Mouse (Mus musculus) cerebellum, adult 2 months (tissue): ENCODE measurements around the gene Vmn1r202. TPM values are rescaled to one million over a fixed set of nuclear protein-coding genes. Genes with fewer than 3 reads are reported as not detected.
"Not testable (repeated sequence)": the region's sequence is repeated elsewhere in the genome, so short reads cannot be mapped to it uniquely, and the experiment has no call there.

Experiments
- DNase-seq, 2 experiments: peaks; one replicate each; pipeline ENCODE4 v3.0.0; 2021
- H3K27ac ChIP-seq: fragments of 200-500 bp; 2 replicates; pipeline ENCODE4 v1.5.1; 2012; ENCODE audit warnings: low read length, control low read depth, inconsistent platforms; ENCODE audit not compliant: insufficient read depth
- H3K27me3 ChIP-seq: fragments of 200-500 bp; 2 replicates; pipeline ENCODE4 v1.6.1; 2012; ENCODE audit warnings: inconsistent platforms, mild to moderate bottlenecking, low read length, moderate library complexity; ENCODE audit not compliant: control insufficient read depth, insufficient read depth
- H3K4me1 ChIP-seq: fragments of 200-500 bp; 2 replicates; pipeline ENCODE4 v1.6.1; 2011; ENCODE audit warnings: low read length; ENCODE audit not compliant: control insufficient read depth, insufficient read depth
- H3K4me3 ChIP-seq: fragments of 200-500 bp; replicated peaks from 2 replicates; pipeline ENCODE3; 2011; ENCODE audit warnings: mild to moderate bottlenecking, low read depth, low read length, control low read depth; ENCODE audit not compliant: insufficient read depth
- CTCF ChIP-seq: fragments of 200-500 bp; IDR thresholded peaks from 2 replicates; pipeline ENCODE4 v1.5.1; 2011; ENCODE audit warnings: low read depth, mild to moderate bottlenecking, control low read depth, low read length, moderate library complexity, borderline replicate concordance; ENCODE audit not compliant: insufficient read depth
- POLR2A ChIP-seq: fragments of 200-500 bp; IDR thresholded peaks from 2 replicates; pipeline ENCODE4 v1.6.1; 2011; ENCODE audit warnings: low read length, control low read depth, borderline replicate concordance; ENCODE audit not compliant: insufficient read depth
- WGBS: fragments of 180-500 bp; shearing (Covaris S2); methylation state at CpG from one replicate; pipeline ENCODE4 v1.1.7; 2018; 5-methylcytosine and 5-hydroxymethylcytosine counted together
- polyA plus RNA-seq: library from polyadenylated mRNA; depleted of rRNA; stranded (reverse); fragments of >200 nt; gene quantifications from 2 replicates; pipeline ENCODE4 v1.2.3, GENCODE M21; 2012; rRNA removed

Gene Vmn1r202
- polyA plus RNA-seq: 0.03 TPM in 1 of 2 replicates, not detected in the other

GRCm38 (mm10) chr13:22505281-22505680 lies at the start of gene Vmn1r202:
Vmn1r202 (minus strand) TSS chr13:22505381.
- Histone ChIP-seq H3K4me1 (no peaks in the 10 kb centered on the region), H3K27me3 (no peaks in the 10 kb centered on the region), H3K27ac (no peak within 1 kb of the TSS), H3K4me3 (no peak within 1 kb of the TSS)
- TF ChIP-seq POLR2A (no peak), CTCF (no peak)
- DNase-seq: no peak

DNA sequence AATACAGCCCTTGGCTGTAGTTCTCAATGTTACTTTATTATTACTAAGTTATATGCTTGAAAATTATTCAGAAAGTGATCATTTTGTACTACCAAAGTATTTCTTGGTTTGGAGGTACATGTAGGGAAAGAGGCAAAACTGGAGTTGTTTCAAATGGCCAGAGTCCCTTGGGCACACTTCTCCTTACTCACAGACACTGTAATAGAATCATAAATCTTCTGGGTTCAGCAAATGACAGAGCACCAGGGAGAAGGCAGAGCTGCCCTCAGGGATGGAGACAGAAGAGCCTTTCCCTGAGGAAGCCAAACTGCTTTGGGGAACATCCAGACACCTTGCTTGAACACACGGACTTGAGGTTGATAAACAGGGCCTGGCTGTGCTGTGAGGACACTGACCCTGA lies 47.7 kb upstream of the Vmn1r202 start, which contains the start of gene Vmn1r204:
Vmn1r204 (plus strand) TSS at position 301 of the 400 bp plus-strand sequence.
- not testable (repeated sequence) for H3K4me3 ChIP-seq, DNase-seq, H3K27ac ChIP-seq, H3K4me1 ChIP-seq, H3K27me3 ChIP-seq
- 63% methylated on average over 1 of the region's 1 CpGs for WGBS

GRCm38 (mm10) chr13:22517814-22518213 lies 12.6 kb upstream of the Vmn1r202 start, which contains the start of gene Vmn1r203:
Vmn1r203 (plus strand) TSS chr13:22518114.
- no peaks in the 10 kb centered on the region for H3K4me1 ChIP-seq
- DNase-seq: no peak
- no peak within 1 kb of the TSS for H3K4me3 ChIP-seq
- TF ChIP-seq POLR2A (no peak), CTCF (no peak)
- H3K27ac ChIP-seq: no peak within 1 kb of the TSS
- no peaks in the 10 kb centered on the region for H3K27me3 ChIP-seq

DNA sequence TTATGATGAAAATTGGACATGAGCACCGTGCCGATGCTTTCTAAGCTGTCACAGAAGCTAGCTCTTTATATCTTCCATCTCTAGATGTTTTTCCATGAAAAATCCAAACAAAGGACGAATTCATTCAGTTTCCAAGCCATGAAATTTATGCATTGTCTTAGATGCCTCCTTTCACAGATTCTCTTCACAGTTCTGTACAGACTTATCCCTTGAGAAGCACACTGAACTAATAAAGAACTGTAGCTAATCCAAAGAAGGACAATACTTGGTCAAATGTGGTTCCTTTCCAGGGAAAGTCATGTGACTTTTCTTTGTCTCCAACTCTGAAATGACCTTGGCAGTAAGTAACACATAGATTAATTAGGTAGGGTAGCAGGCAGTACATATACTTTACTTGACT lies 2.8 kb downstream of the Vmn1r202 start:
- Histone ChIP-seq H3K4me3 (no peak overlapping the region), H3K4me1 (no peaks in the 10 kb centered on the region), H3K27ac (no peak overlapping the region), H3K27me3 (no peaks in the 10 kb centered on the region)
- no peak for TF ChIP-seq POLR2A
- no peak for TF ChIP-seq CTCF
- no peak for DNase-seq
- WGBS: 6% methylated on average over 3 of the region's 3 CpGs

DNA sequence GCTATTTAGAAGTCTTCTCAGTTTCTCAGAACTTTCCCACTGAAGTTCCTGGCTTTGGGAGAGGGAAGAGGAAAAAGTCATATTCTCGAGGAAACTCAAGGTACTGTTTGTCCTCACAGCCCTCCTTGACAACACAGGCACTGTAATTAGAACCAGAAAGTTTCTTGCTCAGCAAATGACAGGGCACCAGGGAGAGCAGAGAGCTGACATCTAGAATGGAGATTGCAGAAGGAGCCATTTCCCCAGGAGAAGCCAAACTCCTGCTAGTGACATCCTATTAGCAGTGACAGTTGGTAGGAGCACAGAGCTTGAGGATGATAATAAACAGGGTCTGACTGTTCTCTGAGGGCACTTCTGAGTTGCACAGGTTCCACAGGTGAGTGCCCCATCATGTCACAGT lies 33.6 kb downstream of the Vmn1r202 start, which contains the start of gene Vmn1r201:
Vmn1r201 (plus strand) TSS at position 301 of the 400 bp plus-strand sequence.
- Histone ChIP-seq H3K27me3 (no peaks in the 10 kb centered on the region), H3K4me3 (no peak within 1 kb of the TSS), H3K4me1 (no peaks in the 10 kb centered on the region), H3K27ac (no peak within 1 kb of the TSS)
- 63% methylated on average over 1 of the region's 1 CpGs for WGBS
- DNase-seq: no peak
- TF ChIP-seq POLR2A (no peak), CTCF (no peak)

- H3K27ac ChIP-seq: no peak overlapping the region
- H3K4me3 ChIP-seq: no peak overlapping the region
- no peak for TF ChIP-seq POLR2A
- TF ChIP-seq CTCF: no peak
- no peaks in the 10 kb centered on the region for H3K4me1 ChIP-seq
- no peaks in the 10 kb centered on the region for H3K27me3 ChIP-seq
- DNase-seq: no peak
These were observed 50.0 kb downstream of the Vmn1r202 start for GRCm38 (mm10) chr13:22455145-22455544.

Other genes starting within 250 kb of the Vmn1r202 start
- gene Vmn1r195, start 234.9 kb downstream of the Vmn1r202 start, polyA plus RNA-seq: not detected in 2 replicates
- not detected in 2 replicates for gene Vmn1r196, start 215.5 kb downstream of the Vmn1r202 start, polyA plus RNA-seq
- not detected in 2 replicates for gene Vmn1r197, start 180.8 kb downstream of the Vmn1r202 start, polyA plus RNA-seq
- not detected in 2 replicates for gene Vmn1r198, start 155.0 kb downstream of the Vmn1r202 start, polyA plus RNA-seq
- not detected in 2 replicates for gene Vmn1r199, start 125.6 kb downstream of the Vmn1r202 start, polyA plus RNA-seq
- gene Vmn1r200, start 115.0 kb downstream of the Vmn1r202 start, polyA plus RNA-seq: 0.10 TPM in 1 of 2 replicates, not detected in the other
- gene Vmn1r201, start 33.5 kb downstream of the Vmn1r202 start, polyA plus RNA-seq: not detected in 2 replicates
- gene Vmn1r203, start 12.7 kb upstream of the Vmn1r202 start, polyA plus RNA-seq: not detected in 2 replicates
- not detected in 2 replicates for gene Vmn1r204, start 47.8 kb upstream of the Vmn1r202 start, polyA plus RNA-seq
- gene Vmn1r205, start 87.6 kb upstream of the Vmn1r202 start, polyA plus RNA-seq: not detected in 2 replicates
- gene Vmn1r206, start 118.9 kb upstream of the Vmn1r202 start, polyA plus RNA-seq: 0.43 and 0.56 TPM in 2 replicates
- gene Vmn1r207-ps, start 224.2 kb upstream of the Vmn1r202 start, polyA plus RNA-seq: 0.08 TPM in 2 replicates